Comparison of ENCODE assay signal across 8 mouse cellular contexts in genomic region chr11:98789219-98789807, GRCm38 (mm10). TPM values are rescaled to one million over a fixed set of nuclear protein-coding genes. Genes with fewer than 3 reads are reported as not detected.
A peak's percentile ranks its signal among the peaks of the same experiment; 100 is the strongest.
DNase-seq lines count a peak whose midpoint lies in the region; ATAC-seq and TF ChIP-seq lines count a peak whose summit lies in the region.

No protein-coding gene starts in this region.

- peak overlapping the region; percentile 62 for H3K4me3 ChIP-seq in liver, adult 2 months (ENCODE audit: insufficient read depth, low read depth, low read length)
- H3K4me3 ChIP-seq in embryonic facial prominence, embryonic 11.5 days (ENCODE audit: low read depth, low read length), result peak overlapping the region; percentile 32
- H3K4me3 ChIP-seq in hindbrain, embryonic 13.5 days, result peak overlapping the region; percentile 43
- peak overlapping the region; percentile 96 for H3K4me3 ChIP-seq in megakaryocyte, embryonic 14.5 days (replicated peaks)

- H3K36me3 ChIP-seq in liver, adult 2 months (ENCODE audit: control insufficient read depth, insufficient read depth, low read length), result no peaks in the 10 kb centered on the region
- H3K36me3 ChIP-seq in embryonic facial prominence, embryonic 11.5 days (replicated peaks; ENCODE audit: control insufficient read depth, insufficient read depth, low read depth, low read length), result no peaks in the 10 kb centered on the region
- H3K36me3 ChIP-seq in hindbrain, embryonic 13.5 days, result no peaks in the 10 kb centered on the region
- H3K36me3 ChIP-seq in megakaryocyte, embryonic 14.5 days (replicated peaks; ENCODE audit: low read length), result peaks cover 3% of the 10 kb centered on the region

- peak overlapping the region; percentile 74 for H3K9ac ChIP-seq in liver, adult 2 months (ENCODE audit: low read depth, low read length)
- peak overlapping the region; percentile 52 for H3K9ac ChIP-seq in embryonic facial prominence, embryonic 11.5 days (replicated peaks; ENCODE audit: low read length)
- H3K9ac ChIP-seq in hindbrain, embryonic 13.5 days, result peak overlapping the region; percentile 66

- WGBS in liver, adult 2 months, result 1% methylated on average over 25 of the region's 25 CpGs
- WGBS in embryonic facial prominence, embryonic 11.5 days, result 4% methylated on average over 25 of the region's 25 CpGs
- WGBS in hindbrain, embryonic 13.5 days, result 2% methylated on average over 25 of the region's 25 CpGs

- no peak for TF ChIP-seq POLR2A in liver, adult 2 months (IDR thresholded peaks at IDR 0.05; ENCODE audit: extremely low read depth, insufficient read depth, low read length)

- H3K27me3 ChIP-seq in liver, adult 2 months (ENCODE audit: control insufficient read depth, insufficient read depth, low read length), result no peaks in the 10 kb centered on the region
- H3K27me3 ChIP-seq in embryonic facial prominence, embryonic 11.5 days (ENCODE audit: control insufficient read depth, insufficient read depth, low read length), result no peaks in the 10 kb centered on the region
- no peaks in the 10 kb centered on the region for H3K27me3 ChIP-seq in hindbrain, embryonic 13.5 days
- no peaks in the 10 kb centered on the region for H3K27me3 ChIP-seq in megakaryocyte, embryonic 14.5 days (replicated peaks)

- H3K4me1 ChIP-seq in liver, adult 2 months (ENCODE audit: control insufficient read depth, insufficient read depth, low read length), result peaks cover 23% of the 10 kb centered on the region
- H3K4me1 ChIP-seq in embryonic facial prominence, embryonic 11.5 days (ENCODE audit: control insufficient read depth, insufficient read depth, low read length), result peaks cover 10% of the 10 kb centered on the region
- peaks cover 63% of the 10 kb centered on the region for H3K4me1 ChIP-seq in hindbrain, embryonic 13.5 days (replicated peaks)
- H3K4me1 ChIP-seq in megakaryocyte, embryonic 14.5 days, result peaks cover 89% of the 10 kb centered on the region

- no peaks in the 10 kb centered on the region for H3K79me2 ChIP-seq in liver, adult 2 months (ENCODE audit: control insufficient read depth, insufficient read depth, low read length)

- peak; percentile 10; the same call in 1 of the 2 replicates for ATAC-seq in embryonic facial prominence, embryonic 11.5 days (replicated peaks; ENCODE audit: insufficient number of reproducible peaks, low FRiP score, low TSS enrichment, low read depth)
- ATAC-seq in hindbrain, embryonic 13.5 days (ENCODE audit: low FRiP score), result peak; percentile 16; the same call in 1 of the 2 replicates

- no peak for TF ChIP-seq CTCF in liver, adult 2 months (IDR thresholded peaks at IDR 0.05; ENCODE audit: low read depth, low read length)

- peak; percentile 77 for DNase-seq in liver, adult 2 months (ENCODE audit: extremely low read depth, low read depth, low spot score)
- DNase-seq in liver, result no peak
- peak; percentile 36 for DNase-seq in embryonic facial prominence, embryonic 11.5 days (ENCODE audit: low spot score)
- no peak for DNase-seq in layer of hippocampus, adult 11-12 months (ENCODE audit: low spot score)
- DNase-seq in layer of hippocampus, postnatal 36 days, result no peak
- no peak for DNase-seq in urinary bladder, postnatal 36 days (ENCODE audit: low spot score in 2 of 2)

- H3K27ac ChIP-seq in liver, adult 2 months (replicated peaks; ENCODE audit: insufficient read depth, low read depth, low read length), result peak overlapping the region; percentile 88
- H3K27ac ChIP-seq in embryonic facial prominence, embryonic 11.5 days (replicated peaks; ENCODE audit: low read depth, low read length), result no peak overlapping the region; the same call in 1 of the 2 replicates
- H3K27ac ChIP-seq in hindbrain, embryonic 13.5 days, result peak overlapping the region; percentile 48; the same call in 1 of the 2 replicates

- peak overlapping the region; percentile 83 for H3K4me2 ChIP-seq in embryonic facial prominence, embryonic 11.5 days (ENCODE audit: low read depth, low read length)
- peak overlapping the region; percentile 89 for H3K4me2 ChIP-seq in hindbrain, embryonic 13.5 days

- no peaks in the 10 kb centered on the region for H3K9me3 ChIP-seq in embryonic facial prominence, embryonic 11.5 days (replicated peaks; ENCODE audit: control insufficient read depth, low read length)
- H3K9me3 ChIP-seq in hindbrain, embryonic 13.5 days, result no peaks in the 10 kb centered on the region
- no peaks in the 10 kb centered on the region for H3K9me3 ChIP-seq in megakaryocyte, embryonic 14.5 days

RNA-seq across cellular contexts. Expression of gene Msl1, which starts 6.0 kb away (rescaled TPM):
- 15.5 and 17.7 TPM in 2 replicates for total RNA-seq in liver, adult 2 months (2014; rRNA removed)
- 17.0 and 17.2 TPM in 2 replicates for polyA plus RNA-seq in liver, adult 2 months (2012; rRNA removed)
- 20.2 and 22.0 TPM in 2 replicates for polyA plus RNA-seq in embryonic facial prominence, embryonic 11.5 days (2014; fragmentation: Nextera tagmentation; extraction: Ambion mirVana)
- polyA plus RNA-seq in hindbrain, embryonic 13.5 days (2015; fragmentation: Nextera tagmentation; extraction: Ambion mirVana), result 31.5 and 33.0 TPM in 2 replicates
- 30.0 and 46.8 TPM in 2 replicates for polyA plus RNA-seq in megakaryocyte, embryonic 14.5 days (2012; ENCODE audit: insufficient read depth, low replicate concordance)
- 100 to 1,000 TPM; 185 to 187 TPM for total RNA-seq in layer of hippocampus, postnatal 36 days (2021)

RNA-seq across cellular contexts. Expression of gene Nr1d1, which starts 14.2 kb away (rescaled TPM):
- total RNA-seq in liver, adult 2 months (2014; rRNA removed), result 19.0 and 45.4 TPM in 2 replicates
- 75.4 and 106 TPM in 2 replicates for polyA plus RNA-seq in liver, adult 2 months (2012; rRNA removed)
- 0.69 and 1.2 TPM in 2 replicates for polyA plus RNA-seq in embryonic facial prominence, embryonic 11.5 days (2014; fragmentation: Nextera tagmentation; extraction: Ambion mirVana)
- 1.9 and 2.4 TPM in 2 replicates for polyA plus RNA-seq in hindbrain, embryonic 13.5 days (2015; fragmentation: Nextera tagmentation; extraction: Ambion mirVana)
- polyA plus RNA-seq in megakaryocyte, embryonic 14.5 days (2012; ENCODE audit: insufficient read depth, low replicate concordance), result 5.6 and 22.1 TPM in 2 replicates
- 10 to 100 TPM; 59.1 to 78.4 TPM for total RNA-seq in layer of hippocampus, postnatal 36 days (2021)

RNA-seq across cellular contexts. Expression of gene Casc3, which starts 15.4 kb away (rescaled TPM):
- total RNA-seq in liver, adult 2 months (2014; rRNA removed), result 3.6 and 6.6 TPM in 2 replicates
- 11.2 and 12.5 TPM in 2 replicates for polyA plus RNA-seq in liver, adult 2 months (2012; rRNA removed)
- polyA plus RNA-seq in embryonic facial prominence, embryonic 11.5 days (2014; fragmentation: Nextera tagmentation; extraction: Ambion mirVana), result 41.9 and 44.3 TPM in 2 replicates
- polyA plus RNA-seq in hindbrain, embryonic 13.5 days (2015; fragmentation: Nextera tagmentation; extraction: Ambion mirVana), result 48.7 and 50.2 TPM in 2 replicates
- 10.6 and 13.2 TPM in 2 replicates for polyA plus RNA-seq in megakaryocyte, embryonic 14.5 days (2012; ENCODE audit: insufficient read depth, low replicate concordance)
- total RNA-seq in layer of hippocampus, postnatal 36 days (2021), result 10 to 100 TPM; 52.2 to 61.2 TPM

RNA-seq across cellular contexts. Expression of gene Rapgefl1, which starts 47.3 kb away (rescaled TPM):
- total RNA-seq in liver, adult 2 months (2014; rRNA removed), result 0.13 and 0.18 TPM in 2 replicates
- 1.4 and 1.9 TPM in 2 replicates for polyA plus RNA-seq in liver, adult 2 months (2012; rRNA removed)
- polyA plus RNA-seq in embryonic facial prominence, embryonic 11.5 days (2014; fragmentation: Nextera tagmentation; extraction: Ambion mirVana), result 1.1 TPM in 2 replicates
- polyA plus RNA-seq in hindbrain, embryonic 13.5 days (2015; fragmentation: Nextera tagmentation; extraction: Ambion mirVana), result 6.2 and 7.0 TPM in 2 replicates
- polyA plus RNA-seq in megakaryocyte, embryonic 14.5 days (2012; ENCODE audit: insufficient read depth, low replicate concordance), result 0.29 TPM in 1 of 2 replicates, not detected in the other
- total RNA-seq in layer of hippocampus, postnatal 36 days (2021), result 100 to 1,000 TPM; 204 to 218 TPM

RNA-seq across cellular contexts. Expression of gene Thra, which starts 48.9 kb away (rescaled TPM):
- 5.5 and 8.9 TPM in 2 replicates for total RNA-seq in liver, adult 2 months (2014; rRNA removed)
- polyA plus RNA-seq in liver, adult 2 months (2012; rRNA removed), result 13.6 and 14.9 TPM in 2 replicates
- polyA plus RNA-seq in embryonic facial prominence, embryonic 11.5 days (2014; fragmentation: Nextera tagmentation; extraction: Ambion mirVana), result 19.7 and 20.3 TPM in 2 replicates
- polyA plus RNA-seq in hindbrain, embryonic 13.5 days (2015; fragmentation: Nextera tagmentation; extraction: Ambion mirVana), result 117 and 122 TPM in 2 replicates
- 37.6 and 38.9 TPM in 2 replicates for polyA plus RNA-seq in megakaryocyte, embryonic 14.5 days (2012; ENCODE audit: insufficient read depth, low replicate concordance)
- 100 to 1,000 TPM; 956 to 985 TPM for total RNA-seq in layer of hippocampus, postnatal 36 days (2021)

Comparison
In these comparisons a context has a peak if more than half of its experiments do, and no peak if none do; other contexts are left out.
1. DNase-seq: peak in liver, adult 2 months (single experiment) and embryonic facial prominence, embryonic 11.5 days (single experiment); none in liver (single experiment), layer of hippocampus, adult 11-12 months (single experiment), layer of hippocampus, postnatal 36 days (0 of 2) and urinary bladder, postnatal 36 days (0 of 2).
2. H3K4me3 ChIP-seq: peak in every context shown above with its lines; median percentile 96 in megakaryocyte, embryonic 14.5 days; 62 in liver, adult 2 months; 43 in hindbrain, embryonic 13.5 days; 32 in embryonic facial prominence, embryonic 11.5 days.
3. Peak in every context shown above with its lines, with median percentiles within 50 percentile points of each other: H3K9ac ChIP-seq.